Comparison of ENCODE assay signal across 26 mouse cellular contexts in genomic region chr6:76114346-76114745, GRCm38 (mm10).
DNase-seq lines count a peak whose midpoint lies in the region; ATAC-seq lines count a peak whose summit lies in the region.
"Had no signal": no experiment of that assay in that cellular context is flagged by ENCODE, and none has a peak within 500 bp of the region (broad histone marks: within the 10 kb centered on the region; RNA-seq: fewer than 3 reads in every experiment).

No protein-coding gene starts in this region.

- 69% methylated on average over 4 of the region's 4 CpGs for WGBS in embryonic facial prominence, embryonic 11.5 days
- WGBS in embryonic facial prominence, embryonic 10.5 days = 82% methylated on average over 4 of the region's 4 CpGs

- H3K9ac ChIP-seq in embryonic facial prominence, embryonic 11.5 days (replicated peaks; ENCODE audit: low read length) = no peak overlapping the region
- H3K9ac ChIP-seq: embryonic facial prominence, embryonic 13.5 days; forebrain, embryonic 13.5 days; forebrain, embryonic 15.5 days; forebrain, postnatal 0 days had no signal

- no peak overlapping the region for H3K4me3 ChIP-seq in embryonic facial prominence, embryonic 11.5 days (ENCODE audit: low read depth, low read length)
- H3K4me3 ChIP-seq in embryonic facial prominence, embryonic 10.5 days = no peak overlapping the region
- H3K4me3 ChIP-seq: embryonic facial prominence, embryonic 13.5 days; forebrain, embryonic 13.5 days; forebrain, embryonic 15.5 days had no signal

- H3K27me3 ChIP-seq in embryonic facial prominence, embryonic 11.5 days (ENCODE audit: control insufficient read depth, insufficient read depth, low read length) = no peaks in the 10 kb centered on the region
- no peaks in the 10 kb centered on the region for H3K27me3 ChIP-seq in embryonic facial prominence, embryonic 10.5 days (replicated peaks; ENCODE audit: low read depth, poor library complexity, severe bottlenecking)
- H3K27me3 ChIP-seq: CH12.LX; embryonic facial prominence, embryonic 13.5 days; forebrain, embryonic 13.5 days; forebrain, embryonic 15.5 days had no signal

- no peak overlapping the region for H3K4me2 ChIP-seq in embryonic facial prominence, embryonic 11.5 days (ENCODE audit: low read depth, low read length)
- H3K4me2 ChIP-seq: embryonic facial prominence, embryonic 13.5 days; forebrain, embryonic 13.5 days; forebrain, embryonic 15.5 days had no signal

- H3K36me3 ChIP-seq in embryonic facial prominence, embryonic 11.5 days (replicated peaks; ENCODE audit: control insufficient read depth, insufficient read depth, low read depth, low read length) = no peaks in the 10 kb centered on the region
- H3K36me3 ChIP-seq in embryonic facial prominence, embryonic 10.5 days (replicated peaks) = no peaks in the 10 kb centered on the region
- H3K36me3 ChIP-seq: embryonic facial prominence, embryonic 13.5 days; forebrain, embryonic 15.5 days; G1E had no signal

- DNase-seq in embryonic facial prominence, embryonic 11.5 days (ENCODE audit: low spot score) = peak; percentile 12
- no peak for DNase-seq in embryonic facial prominence, embryonic 10.5 days (ENCODE audit: low spot score)
- DNase-seq in Muller cell, postnatal 12 days (ENCODE audit: inconsistent ontology term) = peak; percentile 55
- DNase-seq in retina, adult 2 months (ENCODE audit: low read depth, low spot score) = peak; percentile 3
- DNase-seq in retina, postnatal 1 day = peak; percentile 80
- DNase-seq in thymus, postnatal 36 days = no peak
- no peak for DNase-seq in urinary bladder, postnatal 25 days (ENCODE audit: low spot score)
- DNase-seq in urinary bladder, adult 18-20 months (ENCODE audit: low spot score in 2 of 2) = no peak
- DNase-seq: adrenal gland, adult 2 months; adrenal gland, postnatal 10 days; adrenal gland, postnatal 25 days; B cell, adult 2 months; cerebellum, adult 11 months; cerebellum, adult 18-20 months; cerebellum, adult 8-10 months; cerebellum, adult 9-11 months; cerebellum, postnatal 14 days; cerebellum, postnatal 36 days; embryo, embryonic 11 days; forebrain, postnatal 0 days had no signal

- H3K9me3 ChIP-seq in embryonic facial prominence, embryonic 11.5 days (replicated peaks; ENCODE audit: control insufficient read depth, low read length) = no peaks in the 10 kb centered on the region
- H3K9me3 ChIP-seq in embryonic facial prominence, embryonic 10.5 days = no peaks in the 10 kb centered on the region
- H3K9me3 ChIP-seq: embryonic facial prominence, embryonic 13.5 days; forebrain, embryonic 13.5 days; forebrain, embryonic 15.5 days had no signal

- H3K27ac ChIP-seq in embryonic facial prominence, embryonic 11.5 days (replicated peaks; ENCODE audit: low read depth, low read length) = no peak overlapping the region
- no peak overlapping the region for H3K27ac ChIP-seq in embryonic facial prominence, embryonic 10.5 days (replicated peaks)
- H3K27ac ChIP-seq: embryonic facial prominence, embryonic 13.5 days; forebrain, embryonic 13.5 days; forebrain, embryonic 15.5 days had no signal

- ATAC-seq in embryonic facial prominence, embryonic 11.5 days (replicated peaks; ENCODE audit: insufficient number of reproducible peaks, low FRiP score, low TSS enrichment, low read depth) = no peak
- ATAC-seq: CD4-positive, CD25-positive, alpha-beta regulatory T cell, adult 4 months; forebrain, embryonic 13.5 days; forebrain, embryonic 15.5 days; forebrain, postnatal 0 days had no signal

- no peaks in the 10 kb centered on the region for H3K4me1 ChIP-seq in embryonic facial prominence, embryonic 11.5 days (ENCODE audit: control insufficient read depth, insufficient read depth, low read length)
- no peaks in the 10 kb centered on the region for H3K4me1 ChIP-seq in embryonic facial prominence, embryonic 10.5 days
- H3K4me1 ChIP-seq: embryonic facial prominence, embryonic 13.5 days; forebrain, embryonic 13.5 days; forebrain, embryonic 15.5 days had no signal

Comparison
In these comparisons a context has a peak if more than half of its experiments do, and no peak if none do; other contexts are left out.
1. DNase-seq: peak in embryonic facial prominence, embryonic 11.5 days (single experiment), Muller cell, postnatal 12 days (single experiment), retina, adult 2 months (single experiment) and retina, postnatal 1 day (single experiment); none in embryonic facial prominence, embryonic 10.5 days (single experiment), thymus, postnatal 36 days (0 of 2), urinary bladder, postnatal 25 days (single experiment) and urinary bladder, adult 18-20 months (0 of 2).